Mouse (Mus musculus) liver, adult 2 months (tissue): ENCODE data around the gene Smg6.

ENCODE experiments used
- CTCF ChIP-seq: fragments of 200-500 bp; IDR thresholded peaks from 2 replicates; pipeline ENCODE4 v1.5.1; 2011; ENCODE audit warnings: low read depth, low read length, control low read depth
- POLR2A ChIP-seq: fragments of 200-500 bp; IDR thresholded peaks from 2 replicates; pipeline ENCODE4 v1.6.1; 2011; ENCODE audit warnings: low read length, control low read depth; ENCODE audit not compliant: insufficient read depth; ENCODE audit errors: extremely low read depth

DNA sequence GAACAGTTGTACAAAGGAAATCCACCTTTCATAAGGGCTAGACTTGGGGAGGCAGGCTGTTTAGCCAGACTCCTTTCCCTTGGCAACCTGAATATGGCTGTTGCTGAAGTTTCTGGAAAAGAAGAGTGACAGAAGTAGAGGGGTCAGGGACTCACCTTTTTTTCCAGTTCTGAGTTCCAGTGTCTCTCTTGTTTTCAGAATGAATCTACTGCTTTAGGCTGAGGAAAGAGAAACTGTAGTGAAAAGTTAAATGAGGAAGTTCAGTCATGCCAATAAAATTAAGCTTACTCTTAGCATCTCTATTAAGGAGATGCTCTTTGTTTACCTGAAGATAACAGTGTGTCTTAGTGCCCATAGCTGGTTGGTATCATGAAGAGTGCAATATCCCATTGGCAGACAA is 69.2 kb downstream of the Smg6 start:
- TF ChIP-seq CTCF: no peak
- TF ChIP-seq POLR2A: no peak
